Mouse (Mus musculus) intestine, postnatal 0 days (tissue): ENCODE measurements around the gene Anpep. TPM values are rescaled to one million over a fixed set of nuclear protein-coding genes. Genes with fewer than 3 reads are reported as not detected.

Experiments
- ATAC-seq: fragments of 200-750 bp; cut with Nextera tagmentation; 2 replicates; pipeline ENCODE4 v1.8.0; 2017; ENCODE audit warnings: mild to moderate bottlenecking, moderate TSS enrichment, moderate library complexity
- H3K27ac ChIP-seq: fragments of 300-500 bp; sonication (generic); 2 replicates; pipeline ENCODE4 v1.5.1; 2014; ENCODE audit warnings: mild to moderate bottlenecking, low read depth, low read length, moderate library complexity
- H3K27me3 ChIP-seq: fragments of 300-500 bp; sonication (generic); replicated peaks from 2 replicates; pipeline ENCODE4 v1.6.1; 2014; ENCODE audit warnings: low read length, mixed read lengths; ENCODE audit not compliant: control insufficient read depth, insufficient read depth
- H3K36me3 ChIP-seq: fragments of 300-500 bp; sonication (generic); 2 replicates; pipeline ENCODE4 v1.6.1; 2014; ENCODE audit warnings: mild to moderate bottlenecking, moderate library complexity; ENCODE audit not compliant: control insufficient read depth, insufficient read depth
- H3K4me1 ChIP-seq: fragments of 300-500 bp; sonication (generic); replicated peaks from 2 replicates; pipeline ENCODE4 v1.6.1; 2014; ENCODE audit warnings: antibody characterized with exemption, low read length, mixed read lengths; ENCODE audit not compliant: control insufficient read depth, insufficient read depth
- H3K4me2 ChIP-seq: fragments of 300-500 bp; sonication (generic); replicated peaks from 2 replicates; pipeline ENCODE4 v1.6.1; 2014; ENCODE audit warnings: low read depth, mild to moderate bottlenecking, moderate library complexity
- H3K4me3 ChIP-seq: fragments of 300-500 bp; sonication (generic); 2 replicates; pipeline ENCODE4 v1.5.1; 2014; ENCODE audit warnings: low read depth, low read length
- H3K9ac ChIP-seq: fragments of 300-500 bp; sonication (generic); 2 replicates; pipeline ENCODE4 v1.6.1; 2014; ENCODE audit warnings: mild to moderate bottlenecking, low read depth, low read length
- H3K9me3 ChIP-seq: fragments of 300-500 bp; sonication (generic); 2 replicates; pipeline ENCODE4 v1.6.1; 2016; ENCODE audit warnings: mixed run types; ENCODE audit not compliant: control insufficient read depth
- CTCF ChIP-seq: sonication (generic); IDR thresholded peaks from 2 replicates; pipeline ENCODE4 v1.5.1; 2016; ENCODE audit warnings: low read depth, mild to moderate bottlenecking, control low read depth, antibody characterized with exemption, moderate library complexity
- WGBS: fragments of 180-500 bp; shearing (Covaris S2); extraction: QIAGEN DNeasy Blood & Tissue Kit; methylation state at CpG from one replicate; pipeline ENCODE4 v1.1.7; 2014; 5-methylcytosine and 5-hydroxymethylcytosine counted together
- polyA plus RNA-seq: library from polyadenylated mRNA; unstranded; fragments of >200 nt; fragmentation: Nextera tagmentation; extraction: Ambion mirVana; gene quantifications from 2 replicates; pipeline ENCODE4 v1.2.1, GENCODE M21; 2015

Gene Anpep
- polyA plus RNA-seq, 1 experiment from 2014 or later: 476 TPM

DNA sequence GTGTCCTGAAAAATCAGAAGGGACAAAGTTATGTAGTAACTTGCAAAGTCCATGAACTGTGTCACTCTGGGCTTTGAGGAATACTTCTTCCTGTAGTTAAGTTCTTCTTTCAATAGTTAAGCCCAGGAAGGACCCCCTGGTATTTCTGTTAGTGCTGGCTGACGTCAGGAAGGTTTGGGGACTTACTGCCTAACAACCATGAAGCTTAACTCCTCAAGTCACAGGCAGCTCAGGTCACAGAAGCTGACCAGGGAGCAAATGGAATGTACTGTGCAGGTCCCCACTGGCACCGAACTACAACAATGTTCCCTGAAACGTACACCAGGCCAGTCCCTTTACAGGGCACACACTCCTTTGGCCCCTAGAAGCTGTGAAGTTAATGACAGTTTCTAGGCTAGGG lies 34.4 kb upstream of the Anpep start:
- no peak overlapping the region; the same call in 1 of the 2 replicates for H3K9ac ChIP-seq
- ATAC-seq: peak; percentile 11; the same call in 1 of the 2 replicates
- no peaks in the 10 kb centered on the region for H3K36me3 ChIP-seq
- no peak overlapping the region for H3K4me3 ChIP-seq
- no peaks in the 10 kb centered on the region for H3K27me3 ChIP-seq
- peaks cover 7% of the 10 kb centered on the region for H3K4me1 ChIP-seq
- no peak overlapping the region for H3K4me2 ChIP-seq
- no peak for TF ChIP-seq CTCF
- WGBS: 34% methylated on average over 3 of the region's 3 CpGs
- H3K27ac ChIP-seq: peak overlapping the region; percentile 70
- H3K9me3 ChIP-seq: no peaks in the 10 kb centered on the region

GRCm38 (mm10) chr7:79894790-79895189 lies 33.9 kb upstream of the Anpep start:
- Histone ChIP-seq H3K4me1 (peaks cover 7% of the 10 kb centered on the region), H3K36me3 (no peaks in the 10 kb centered on the region), H3K4me3 (no peak overlapping the region), H3K27me3 (no peaks in the 10 kb centered on the region), H3K9me3 (no peaks in the 10 kb centered on the region), H3K27ac (peak overlapping the region; percentile 70; the same call in 1 of the 2 replicates), H3K4me2 (no peak overlapping the region), H3K9ac (no peak overlapping the region)
- ATAC-seq: no peak
- TF ChIP-seq CTCF: no peak
- WGBS: 53% methylated on average over 1 of the region's 1 CpGs

GRCm38 (mm10) chr7:79892576-79893428 lies 31.9 kb upstream of the Anpep start:
- TF ChIP-seq CTCF: no peak
- no peak overlapping the region for H3K9ac ChIP-seq
- ATAC-seq: peak; percentile 48
- no peak overlapping the region for H3K27ac ChIP-seq
- WGBS: 58% methylated on average over 6 of the region's 6 CpGs
- no peaks in the 10 kb centered on the region for H3K27me3 ChIP-seq
- H3K36me3 ChIP-seq: no peaks in the 10 kb centered on the region
- H3K9me3 ChIP-seq: no peaks in the 10 kb centered on the region
- no peak overlapping the region for H3K4me3 ChIP-seq
- H3K4me1 ChIP-seq: peaks cover 7% of the 10 kb centered on the region
- H3K4me2 ChIP-seq: no peak overlapping the region

GRCm38 (mm10) chr7:79890436-79891221 lies 29.8 kb upstream of the Anpep start:
- ATAC-seq: peak; percentile 65
- H3K36me3 ChIP-seq: no peaks in the 10 kb centered on the region
- H3K4me1 ChIP-seq: peaks cover 7% of the 10 kb centered on the region; the same call in 1 of the 2 replicates
- peak overlapping the region; percentile 81 for H3K27ac ChIP-seq
- no peaks in the 10 kb centered on the region for H3K27me3 ChIP-seq
- no peaks in the 10 kb centered on the region for H3K9me3 ChIP-seq
- no peak for TF ChIP-seq CTCF
- 45% methylated on average over 15 of the region's 15 CpGs for WGBS
- H3K4me2 ChIP-seq: no peak overlapping the region
- no peak overlapping the region for H3K9ac ChIP-seq
- H3K4me3 ChIP-seq: no peak overlapping the region

DNA sequence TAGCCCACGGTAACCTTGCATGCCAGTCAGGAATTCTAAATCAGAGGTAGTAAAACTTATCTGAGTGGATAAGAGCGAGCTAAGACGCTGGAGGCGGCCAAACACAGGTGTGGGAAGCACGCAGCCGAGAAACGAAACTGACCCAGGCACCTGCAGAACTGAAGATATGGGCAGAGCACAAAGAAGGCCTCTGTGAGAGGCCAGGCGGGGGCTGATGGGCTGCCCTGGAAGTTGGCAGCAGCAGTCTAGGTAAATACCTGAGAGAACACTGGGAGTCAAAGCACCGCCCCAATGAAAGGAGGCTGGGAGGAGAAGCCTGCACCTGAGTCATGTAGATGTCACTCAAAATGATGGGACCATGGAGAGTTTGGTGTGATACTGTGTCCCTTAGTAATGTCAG lies 27.7 kb upstream of the Anpep start:
- H3K4me1 ChIP-seq: 0 out of 2 replicates have a peak, but pooled peaks cover 8% of the 10 kb centered on the region
- no peak overlapping the region for H3K9ac ChIP-seq
- TF ChIP-seq CTCF: no peak
- no peaks in the 10 kb centered on the region for H3K27me3 ChIP-seq
- 49% methylated on average over 9 of the region's 9 CpGs for WGBS
- peak overlapping the region; percentile 9 for H3K27ac ChIP-seq
- peak overlapping the region; percentile 1; the same call in 1 of the 2 replicates for H3K4me2 ChIP-seq
- no peak overlapping the region for H3K4me3 ChIP-seq
- peak; percentile 83 for ATAC-seq
- no peaks in the 10 kb centered on the region for H3K36me3 ChIP-seq
- no peaks in the 10 kb centered on the region for H3K9me3 ChIP-seq
